Mouse (Mus musculus) lung, adult 2 months (tissue): Measurements from ENCODE around the gene Gja10.

Source experiments
- CTCF ChIP-seq: fragments of 200-500 bp; IDR thresholded peaks from 2 replicates; pipeline ENCODE4 v1.5.1; 2011; ENCODE audit warnings: mild to moderate bottlenecking, low read length, control low read depth; ENCODE audit not compliant: insufficient read depth
- POLR2A ChIP-seq: fragments of 200-500 bp; IDR thresholded peaks from 2 replicates; pipeline ENCODE4 v1.6.1; 2011; ENCODE audit warnings: low read depth, mild to moderate bottlenecking, control low read depth, low read length, borderline replicate concordance; ENCODE audit errors: extremely low read depth

DNA sequence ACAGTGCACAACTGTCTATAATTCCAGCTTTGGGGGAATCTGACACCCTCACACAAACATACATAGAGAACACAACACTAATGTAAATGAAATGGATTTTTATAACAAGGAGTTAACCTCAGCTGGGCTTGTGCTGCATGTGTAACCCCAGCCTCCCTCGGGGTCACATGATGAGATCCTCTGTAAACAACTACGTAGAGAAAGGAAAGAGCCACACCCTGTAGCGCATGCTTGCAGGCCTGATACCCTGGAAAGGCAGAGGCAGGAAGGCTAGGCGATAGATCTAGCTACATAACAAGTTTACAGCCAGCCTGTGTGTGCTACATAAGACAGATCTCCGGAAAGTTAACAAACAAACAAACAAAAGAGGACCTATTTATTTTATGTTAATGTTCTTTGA is 49.1 kb upstream of the Gja10 start:
- TF ChIP-seq CTCF (no peak), POLR2A (no peak)
